Mouse (Mus musculus) left cerebral cortex, adult 2 months (tissue): Measurements from ENCODE around the gene Tmem238. TPM values are rescaled to one million over a fixed set of nuclear protein-coding genes. Genes with fewer than 3 reads are reported as not detected.
"Not testable (repeated sequence)": the region's sequence is repeated elsewhere in the genome, so short reads cannot be mapped to it uniquely, and the experiment has no call there.

Experiments
- DNase-seq, 2 experiments: peaks; one replicate each; pipeline ENCODE4 v3.0.0; 2021 to 2022; ENCODE audit warnings: low spot score in 2 of 2, mixed read lengths in 1 of 2; ENCODE audit errors: extremely low spot score in 1 of 2
- H3K27ac ChIP-seq: fragments of 200-600 bp; 2 replicates; pipeline ENCODE4 v1.8.1; 2022
- H3K4me3 ChIP-seq: fragments of 200-600 bp; 2 replicates; pipeline ENCODE4 v1.8.1; 2022
- CTCF ChIP-seq: fragments of 200-600 bp; IDR thresholded peaks from 2 replicates; pipeline ENCODE4 v1.8.1; 2022; ENCODE audit warnings: antibody characterized with exemption, mild to moderate bottlenecking, moderate library complexity
- intact Hi-C: fragments of 180-260 bp; cut with DNase I; formaldehyde crosslinking; loops from one replicate; pipeline ENCODE4 v1.15.1; 2025
- total RNA-seq, 2 experiments: library from RNA; stranded (reverse); gene quantifications; 2 replicates each; pipeline ENCODE4 v1.2.3; 2021

The Tmem238 gene
- total RNA-seq, 2 experiments from 2014 or later = 2.5 to 4.0 TPM

DNA sequence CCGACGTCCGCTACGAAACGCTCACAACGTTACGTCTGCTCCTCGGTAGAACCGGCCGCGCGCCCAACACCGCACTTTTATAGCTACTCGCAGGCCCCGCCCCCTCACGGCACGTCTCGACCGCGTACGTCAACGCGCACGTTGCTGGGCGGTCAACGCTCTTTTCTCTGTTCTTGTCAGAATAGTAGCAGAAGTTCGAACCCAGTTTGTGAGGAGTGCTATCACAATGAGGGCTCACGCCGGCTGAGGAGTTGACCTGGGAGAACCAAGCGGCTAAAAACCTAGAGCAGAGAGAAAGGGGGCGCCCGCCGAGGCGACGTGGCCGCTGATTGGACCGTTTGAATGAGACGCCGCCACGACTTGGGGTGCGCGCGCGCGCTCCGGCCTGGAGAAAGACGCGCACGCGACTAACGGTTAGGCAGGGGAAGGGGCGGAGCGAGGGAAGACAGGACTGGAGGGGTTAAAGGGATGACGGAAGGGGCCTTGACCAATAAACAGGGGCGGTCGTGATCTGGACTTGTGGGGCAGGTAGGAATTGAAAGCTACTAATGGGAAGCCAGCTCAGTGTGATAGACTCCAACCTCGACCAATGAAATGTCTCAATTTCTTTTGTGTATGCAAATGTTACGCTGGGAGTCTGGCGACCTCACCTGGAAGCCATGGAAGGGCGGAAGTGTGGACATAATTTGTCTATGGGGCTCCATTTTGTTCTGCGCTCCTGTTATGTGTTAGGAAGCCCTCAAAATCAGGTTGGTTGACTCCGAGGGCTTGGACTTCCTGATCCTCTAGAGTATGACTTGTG is 23.0 kb upstream of the Tmem238 start, which contains the start of gene Ube2s:
TSS of gene Ube2s (minus strand) at position 288 of the 802 bp plus-strand sequence.
- peak; percentile 7 for TF ChIP-seq CTCF
- H3K4me3 ChIP-seq = peak within 1 kb of the TSS; percentile 96
- peak within 1 kb of the TSS; percentile 98 for H3K27ac ChIP-seq
- intact Hi-C loops = loop anchor here (5.0 kb wide), 1 partner anchor 105 kb away; the partner anchor contains the start of gene Zfp628
- peak; percentile 94 to 98 for DNase-seq

DNA sequence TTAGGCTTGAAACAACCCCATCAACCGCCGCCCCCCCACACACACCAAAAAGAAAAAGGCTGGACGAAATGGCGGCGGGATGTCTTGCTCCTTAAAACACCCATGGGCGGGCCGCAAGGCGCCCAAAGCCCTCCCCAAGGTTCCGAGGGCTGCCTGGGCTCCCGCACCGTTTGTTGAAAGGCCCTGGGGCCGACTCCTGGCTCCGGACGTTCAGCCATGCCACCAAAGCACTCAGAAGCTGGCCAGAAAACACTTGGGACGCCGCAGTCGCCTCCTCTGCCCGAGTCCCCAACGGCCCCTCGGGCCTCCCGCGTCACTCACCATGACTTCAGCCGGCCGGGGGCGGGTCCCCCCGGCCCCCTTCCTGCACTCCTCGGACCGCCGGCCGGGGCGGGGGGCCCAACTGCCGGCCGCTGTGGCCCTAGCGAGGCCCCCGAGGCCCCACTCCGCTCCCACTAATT is 22.4 kb upstream of the Tmem238 start:
- peak overlapping the region; percentile 98 for H3K27ac ChIP-seq
- no peak for TF ChIP-seq CTCF
- peak overlapping the region; percentile 96 for H3K4me3 ChIP-seq
- intact Hi-C loops = loop anchor here (5.0 kb wide), 1 partner anchor 105 kb away; the partner anchor contains the start of gene Zfp628
- peak in 1 of 2 experiments; percentile 47 for DNase-seq

GRCm38 (mm10) chr7:4811131-4811530 is 21.7 kb upstream of the Tmem238 start:
- not testable (repeated sequence) for H3K27ac ChIP-seq, DNase-seq
- H3K4me3 ChIP-seq = peak overlapping the region; percentile 96
- intact Hi-C loops = loop anchor here (5.0 kb wide), 1 partner anchor 106 kb away; the partner anchor contains the start of gene Zfp628

DNA sequence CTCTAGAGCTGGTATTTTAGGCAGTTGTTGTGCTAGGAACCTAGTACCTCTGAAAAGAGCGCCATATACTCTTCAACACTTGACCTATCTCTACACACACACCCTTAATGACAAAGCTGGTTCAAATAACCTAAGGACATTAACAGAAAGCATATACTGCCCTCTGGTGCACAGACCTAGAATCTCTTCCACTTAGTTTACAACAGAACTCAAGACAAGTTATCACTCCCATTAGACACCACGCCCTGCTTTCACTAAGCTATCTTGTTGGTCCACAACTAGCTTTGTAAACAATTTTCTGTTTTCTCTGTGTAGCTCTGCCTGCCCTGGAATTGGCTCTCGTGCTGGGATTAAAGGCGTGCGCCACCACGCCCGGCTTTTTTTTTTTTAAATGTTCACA is 17.3 kb upstream of the Tmem238 start:
- no peak overlapping the region for H3K4me3 ChIP-seq
- intact Hi-C loops = loop anchor here (5.0 kb wide), 1 partner anchor 249 kb away; no protein-coding TSS in a partner anchor
- no peak for DNase-seq
- peak; percentile 63 for TF ChIP-seq CTCF
- H3K27ac ChIP-seq = no peak overlapping the region

- DNase-seq = no peak
- no peak overlapping the region for H3K27ac ChIP-seq
- intact Hi-C loops = no loop called here
- TF ChIP-seq CTCF = no peak
- no peak overlapping the region for H3K4me3 ChIP-seq
Observed at GRCm38 (mm10) chr7:4802247-4802646, 12.8 kb upstream of the Tmem238 start.

GRCm38 (mm10) chr7:4795767-4796433 is 6.4 kb upstream of the Tmem238 start:
- intact Hi-C loops = no loop called here

GRCm38 (mm10) chr7:4794631-4795168 is 5.2 kb upstream of the Tmem238 start:
- no peak for TF ChIP-seq CTCF
- no peak overlapping the region for H3K27ac ChIP-seq
- intact Hi-C loops = loop anchor here (5.0 kb wide), 2 partner anchors 72 to 237 kb away; no protein-coding TSS in a partner anchor
- no peak overlapping the region for H3K4me3 ChIP-seq
- no peak for DNase-seq

More at GRCm38 (mm10) chr7:4795767-4796433, 6.4 kb upstream of the Tmem238 start:
- peak; percentile 71 for TF ChIP-seq CTCF
- no peak overlapping the region for H3K4me3 ChIP-seq
- no peak for DNase-seq
- H3K27ac ChIP-seq = no peak overlapping the region

DNA sequence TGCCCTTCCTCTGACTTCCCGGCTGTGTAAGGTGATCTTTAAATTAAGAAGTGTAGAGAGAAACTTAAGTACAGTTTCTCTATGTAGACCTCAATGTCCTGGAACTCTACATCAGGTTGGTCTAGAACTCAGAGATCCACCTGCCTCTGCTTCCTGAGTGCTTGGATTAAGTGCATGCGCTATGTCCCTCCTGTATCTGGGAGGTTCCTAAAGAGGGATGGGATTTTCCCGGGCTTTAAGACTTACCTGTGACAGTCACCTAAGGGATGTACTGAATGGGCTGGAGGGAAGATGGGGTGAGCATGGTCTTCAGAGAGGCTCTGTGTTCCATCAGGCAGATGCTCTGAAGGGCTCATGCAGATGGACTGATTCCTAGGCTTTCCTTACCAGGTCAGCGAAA is 4.2 kb upstream of the Tmem238 start:
- DNase-seq = no peak
- no peak for TF ChIP-seq CTCF
- Histone ChIP-seq H3K27ac (peak overlapping the region; percentile 91), H3K4me3 (peak overlapping the region; percentile 72)
- intact Hi-C loops = loop anchor here (2.0 to 5.0 kb wide), 3 partner anchors 71 to 236 kb away; no protein-coding TSS in a partner anchor

GRCm38 (mm10) chr7:4793248-4793647 is 3.8 kb upstream of the Tmem238 start:
- not testable (repeated sequence) for DNase-seq
- peak overlapping the region; percentile 91 for H3K27ac ChIP-seq
- intact Hi-C loops = loop anchor here (2.0 to 5.0 kb wide), 3 partner anchors 71 to 236 kb away; no protein-coding TSS in a partner anchor

GRCm38 (mm10) chr7:4792278-4793212 is 3.1 kb upstream of the Tmem238 start, which contains the start of gene Rpl28:
TSS of gene Rpl28 (plus strand) at chr7:4792874.
- intact Hi-C loops = loop anchor here (2.0 to 5.0 kb wide), 3 partner anchors 70 to 235 kb away; no protein-coding TSS in a partner anchor
- no peak; the same call in 1 of the 2 replicates for TF ChIP-seq CTCF
- Histone ChIP-seq H3K4me3 (peak within 1 kb of the TSS; percentile 72), H3K27ac (peak within 1 kb of the TSS; percentile 91)
- DNase-seq = peak; percentile 94 to 95

More at GRCm38 (mm10) chr7:4793248-4793647, 3.8 kb upstream of the Tmem238 start:
- peak overlapping the region; percentile 72 for H3K4me3 ChIP-seq
